Mouse (Mus musculus) liver (tissue): ENCODE measurements around the gene Fbxw25.
"Not testable (repeated sequence)": the region's sequence is repeated elsewhere in the genome, so short reads cannot be mapped to it uniquely, and the experiment has no call there.

ENCODE experiments used
- DNase-seq: peaks from one replicate; pipeline ENCODE4 v3.0.0-alpha.2; 2020; ENCODE audit warnings: mixed read lengths

The Fbxw25 gene

GRCm38 (mm10) chr9:109664552-109664951 lies at the start of gene Fbxw25:
Fbxw25 (minus strand) TSS chr9:109664652.
- DNase-seq: not testable (repeated sequence)

- not testable (repeated sequence) for DNase-seq
Observed at GRCm38 (mm10) chr9:109702600-109702999, 38.1 kb upstream of the Fbxw25 start, which contains the start of gene Fbxw18. Fbxw18 (minus strand) TSS chr9:109702700.

- DNase-seq: peak; percentile 31
Observed at GRCm38 (mm10) chr9:109685299-109685698, 20.8 kb upstream of the Fbxw25 start.

GRCm38 (mm10) chr9:109625957-109626356 lies 38.5 kb downstream of the Fbxw25 start, which contains the start of gene Fbxw24:
Fbxw24 (minus strand) TSS chr9:109626057.
- not testable (repeated sequence) for DNase-seq

- peak; percentile 6 for DNase-seq
Observed at GRCm38 (mm10) chr9:109606837-109607236, 57.6 kb downstream of the Fbxw25 start.

- peak; percentile 4 for DNase-seq
Observed at GRCm38 (mm10) chr9:109602128-109602527, 62.3 kb downstream of the Fbxw25 start.

GRCm38 (mm10) chr9:109597226-109597625 lies 67.2 kb downstream of the Fbxw25 start:
- DNase-seq: no peak
